Mouse (Mus musculus): ENCODE data around the gene Cdh12. TPM values are rescaled to one million over a fixed set of nuclear protein-coding genes. Genes with fewer than 3 reads are reported as not detected.

Cdh12 gene
- total and polyA plus RNA-seq, 3 experiments: 0.13 to 0.16 TPM; not detected in 1

- TF ChIP-seq MAFK (IDR thresholded peaks at IDR 0.05; ENCODE audit: insufficient replicate concordance, low read length) (no peak), CHD1 (IDR thresholded peaks at IDR 0.05; ENCODE audit: low read depth, low read length) (no peak), PAX5 (IDR thresholded peaks at IDR 0.05; ENCODE audit: low read length) (no peak), HCFC1 (IDR thresholded peaks at IDR 0.05; ENCODE audit: low read depth, low read length) (no peak), NRF1 (IDR thresholded peaks at IDR 0.05; ENCODE audit: low read depth, low read length) (no peak), ELF1 (IDR thresholded peaks at IDR 0.05; ENCODE audit: low read depth, low read length) (no peak), GABPA (IDR thresholded peaks at IDR 0.05; ENCODE audit: insufficient replicate concordance, low read depth, low read length) (no peak), JUND (conservative IDR thresholded peaks at IDR 0.05; ENCODE audit: low read depth, low read length) (no peak), BHLHE40 (IDR thresholded peaks at IDR 0.05; ENCODE audit: low read depth, low read length) (no peak), EP300 (IDR thresholded peaks at IDR 0.05; ENCODE audit: low read length) (no peak), ZNF384 (IDR thresholded peaks at IDR 0.05; ENCODE audit: low read depth, low read length) (no peak), SMC3 (IDR thresholded peaks at IDR 0.05; ENCODE audit: low read depth, low read length) (no peak), ZC3H11A (IDR thresholded peaks at IDR 0.05; ENCODE audit: low read depth, low read length) (no peak), SIN3A (IDR thresholded peaks at IDR 0.05; ENCODE audit: low read length) (no peak)
- no peaks in the 10 kb centered on the region for H3K4me1 ChIP-seq (ENCODE audit: control insufficient read depth in 1 of 2, insufficient read depth in 2 of 2)
- no peaks in the 10 kb centered on the region for H3K27me3 ChIP-seq (replicated peaks)
- in situ Hi-C loops (cut with MboI; ENCODE audit: low pct_ligation_motif_present, low pct_unique_long_range_greater_than_20kb, low sequenced_read_pairs): no loop called here
- H3K4me2 ChIP-seq (ENCODE audit: insufficient read depth, low read depth, poor library complexity, severe bottlenecking): no peak overlapping the region
- DNase-seq (ENCODE audit: extremely low read depth): no peak
- H3K79me2 ChIP-seq (replicated peaks; ENCODE audit: control insufficient read depth, extremely low read depth, insufficient read depth, poor library complexity, severe bottlenecking): no peaks in the 10 kb centered on the region
- H3K36me3 ChIP-seq (replicated peaks in 1 of 2; ENCODE audit: control insufficient read depth in 1 of 2, insufficient read depth in 1 of 2, low read length in 1 of 2): no peaks in the 10 kb centered on the region
- dilution Hi-C loops (cut with MboI; ENCODE audit: extremely low pct_ligation_motif_present, extremely low pct_unique_long_range_greater_than_20kb, low sequenced_read_pairs): no loop called here
- H3K27ac ChIP-seq (ENCODE audit: insufficient read depth, low read depth): no peak overlapping the region
- no peaks in the 10 kb centered on the region for H3K9me3 ChIP-seq (replicated peaks; ENCODE audit: low read length)
- no peak overlapping the region for H3K4me3 ChIP-seq (replicated peaks in 1 of 3; ENCODE audit: low read depth in 2 of 3, low read length in 2 of 3, poor library complexity in 1 of 3)
- H3K9ac ChIP-seq (ENCODE audit: insufficient read depth, low read depth): no peak overlapping the region
Observed at GRCm38 (mm10) chr15:21366366-21366765, 917.3 kb downstream of the Cdh12 start.

- Histone ChIP-seq H3K4me2 (ENCODE audit: insufficient read depth, low read depth, poor library complexity, severe bottlenecking) (no peak overlapping the region), H3K27ac (ENCODE audit: insufficient read depth, low read depth) (no peak overlapping the region), H3K9me3 (replicated peaks; ENCODE audit: low read length) (no peaks in the 10 kb centered on the region), H3K79me2 (replicated peaks; ENCODE audit: control insufficient read depth, extremely low read depth, insufficient read depth, poor library complexity, severe bottlenecking) (no peaks in the 10 kb centered on the region), H3K4me3 (replicated peaks in 1 of 3; ENCODE audit: low read depth in 2 of 3, low read length in 2 of 3, poor library complexity in 1 of 3) (no peak overlapping the region), H3K4me1 (ENCODE audit: control insufficient read depth in 1 of 2, insufficient read depth in 2 of 2) (no peaks in the 10 kb centered on the region), H3K27me3 (replicated peaks) (no peaks in the 10 kb centered on the region), H3K9ac (ENCODE audit: insufficient read depth, low read depth) (no peak overlapping the region), H3K36me3 (replicated peaks in 1 of 2; ENCODE audit: control insufficient read depth in 1 of 2, insufficient read depth in 1 of 2, low read length in 1 of 2) (no peaks in the 10 kb centered on the region)
- dilution Hi-C loops (cut with MboI; ENCODE audit: extremely low pct_ligation_motif_present, extremely low pct_unique_long_range_greater_than_20kb, low sequenced_read_pairs) (no loop called here), in situ Hi-C loops (cut with MboI; ENCODE audit: low pct_ligation_motif_present, low pct_unique_long_range_greater_than_20kb, low sequenced_read_pairs) (no loop called here)
- TF ChIP-seq POLR2A (IDR thresholded peaks at IDR 0.05; ENCODE audit: low read depth, low read length): no peak
- TF ChIP-seq MAX (IDR thresholded peaks at IDR 0.05; ENCODE audit: low read length): no peak
- TF ChIP-seq ZC3H11A (IDR thresholded peaks at IDR 0.05; ENCODE audit: low read depth, low read length): no peak
- TF ChIP-seq CTCF (conservative IDR thresholded peaks at IDR 0.05 in 1 of 2, IDR thresholded peaks at IDR 0.05 in 1 of 2; ENCODE audit: low read depth in 2 of 2, low read length in 2 of 2): no peak
- no peak for TF ChIP-seq TCF12 (IDR thresholded peaks at IDR 0.05; ENCODE audit: low read depth, low read length)
- no peak for TF ChIP-seq TBP (conservative IDR thresholded peaks at IDR 0.05; ENCODE audit: low read depth, low read length)
- TF ChIP-seq ZNF384 (IDR thresholded peaks at IDR 0.05; ENCODE audit: low read depth, low read length): no peak
- no peak for TF ChIP-seq BHLHE40 (IDR thresholded peaks at IDR 0.05; ENCODE audit: low read depth, low read length)
- no peak for TF ChIP-seq MEF2A (IDR thresholded peaks at IDR 0.05; ENCODE audit: borderline replicate concordance, low read depth, low read length)
- no peak for TF ChIP-seq RCOR1 (conservative IDR thresholded peaks at IDR 0.05; ENCODE audit: low read depth, low read length)
- no peak for DNase-seq (ENCODE audit: extremely low read depth)
Observed at GRCm38 (mm10) chr15:21375460-21375859, 926.4 kb downstream of the Cdh12 start.
